ENCODE assay signal across 8 mouse cellular contexts in the genomic region with DNA sequence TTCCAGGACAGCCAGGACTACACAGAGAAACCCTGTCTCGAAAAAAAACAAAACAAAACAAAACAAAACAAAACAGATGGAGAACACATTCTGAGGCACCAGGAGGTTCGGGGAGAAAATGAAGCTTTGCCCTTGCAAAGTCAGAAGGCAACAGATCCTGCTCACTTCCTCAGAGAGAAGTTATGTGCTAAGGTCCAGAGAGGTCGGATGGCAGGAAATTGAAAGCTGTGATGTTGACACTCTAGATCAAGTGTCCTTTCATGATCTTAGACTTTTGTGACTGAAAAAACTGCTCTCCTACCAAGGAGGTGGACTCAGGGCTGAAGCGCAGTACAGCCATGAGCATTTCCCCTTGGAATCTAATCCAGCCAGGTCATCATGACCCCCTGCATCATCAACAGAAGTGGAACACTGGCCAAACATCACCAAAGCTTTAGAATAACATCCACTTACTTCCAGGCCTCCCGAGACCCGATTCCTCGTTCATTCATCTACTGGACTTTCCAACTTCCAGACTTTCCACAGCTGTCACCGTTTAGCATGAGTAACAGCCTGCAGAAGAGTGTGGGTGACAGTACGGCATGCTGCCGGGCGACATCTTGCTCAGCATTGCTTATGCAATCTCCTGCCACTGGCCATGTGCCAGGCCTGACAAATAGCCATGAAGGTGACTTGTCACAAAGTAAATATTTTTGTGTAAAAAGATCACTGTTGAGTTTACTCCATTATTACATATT.
DNase-seq lines count a peak whose midpoint lies in the region; TF ChIP-seq lines count a peak whose summit lies in the region.

No protein-coding gene starts in this region.

- H3K27ac ChIP-seq in left cerebral cortex, adult 2 months: no peak overlapping the region
- H3K27ac ChIP-seq in gastrocnemius, adult 2 months: no peak overlapping the region

- TF ChIP-seq CTCF in brain, embryonic 14.5 days (IDR thresholded peaks at IDR 0.05; ENCODE audit: borderline replicate concordance, extremely low read depth, insufficient read depth, insufficient read length): no peak
- no peak for TF ChIP-seq CTCF in left cerebral cortex, adult 2 months (IDR thresholded peaks at IDR 0.05)
- TF ChIP-seq CTCF in gastrocnemius, adult 2 months (IDR thresholded peaks at IDR 0.05): no peak

- no peak overlapping the region for H3K4me3 ChIP-seq in left cerebral cortex, adult 2 months
- no peak overlapping the region for H3K4me3 ChIP-seq in gastrocnemius, adult 2 months

- DNase-seq in heart, adult 11 months: peak; percentile 88
- DNase-seq in heart, postnatal 25 days (ENCODE audit: low spot score): no peak
- peak; percentile 37 for DNase-seq in brain, embryonic 14.5 days (ENCODE audit: low read depth)
- DNase-seq in heart, postnatal 14 days: peak; percentile 24 to 37
- DNase-seq in left cerebral cortex, adult 2 months (ENCODE audit: extremely low spot score in 1 of 2, low spot score in 2 of 2): peak; percentile 43 to 45
- DNase-seq in right cerebral cortex, postnatal 36 days (ENCODE audit: low spot score in 2 of 2): peak; percentile 22 to 52
- DNase-seq in gastrocnemius, adult 2 months: no peak
- no peak for DNase-seq in MN1 (ENCODE audit: low spot score)

- TF ChIP-seq POLR2A in brain, embryonic 14.5 days (IDR thresholded peaks at IDR 0.05; ENCODE audit: borderline replicate concordance, extremely low read depth, insufficient read depth, insufficient read length, poor library complexity, severe bottlenecking): no peak

- intact Hi-C loops in heart, postnatal 25 days (cut with DNase I): no loop called here
- intact Hi-C loops in heart, postnatal 14 days (cut with DNase I): no loop called here
- intact Hi-C loops in left cerebral cortex, adult 2 months (cut with DNase I): no loop called here
- intact Hi-C loops in gastrocnemius, adult 2 months (cut with DNase I): no loop called here

Comparison
In these comparisons a context has a peak if more than half of its experiments do, and no peak if none do; other contexts are left out.
1. DNase-seq: peak in heart, adult 11 months (single experiment), brain, embryonic 14.5 days (single experiment), heart, postnatal 14 days (2 of 2), left cerebral cortex, adult 2 months (2 of 2) and right cerebral cortex, postnatal 36 days (2 of 2); none in heart, postnatal 25 days (single experiment), gastrocnemius, adult 2 months (single experiment) and MN1 (single experiment).